Mouse (Mus musculus) thymus, postnatal 36 days (tissue): Measurements from ENCODE around the gene Meis2.

ENCODE experiments used
- DNase-seq, 2 experiments: peaks; one replicate each; pipeline ENCODE4 v3.0.0; 2022; ENCODE audit warnings: mixed read lengths in 2 of 2

The Meis2 gene

GRCm38 (mm10) chr2:115854007-115854827 lies 211.4 kb downstream of the Meis2 start:
- no peak for DNase-seq

DNA sequence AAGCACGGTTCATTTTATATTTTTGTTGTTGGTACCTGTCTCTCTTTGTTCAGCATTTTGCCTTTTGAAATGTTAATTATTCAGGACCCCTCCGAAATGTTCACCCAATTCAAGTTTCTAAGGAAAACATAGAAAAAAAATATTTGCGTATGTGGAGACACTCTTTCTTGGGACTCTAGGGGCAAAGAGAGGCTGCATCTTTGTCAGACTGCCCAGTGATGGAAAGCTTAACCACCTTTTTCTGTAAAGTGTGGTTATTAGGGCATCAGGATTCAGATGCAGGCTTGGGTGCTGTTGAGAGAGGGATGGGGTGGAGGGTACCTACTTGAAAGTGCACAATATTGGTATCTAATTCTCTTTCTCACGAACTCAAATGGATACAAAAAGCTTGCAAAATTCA lies 212.4 kb downstream of the Meis2 start:
- DNase-seq: no peak

GRCm38 (mm10) chr2:115852615-115853014 lies 213.0 kb downstream of the Meis2 start:
- no peak for DNase-seq

- DNase-seq: no peak
Observed at GRCm38 (mm10) chr2:115852109-115852508, 213.5 kb downstream of the Meis2 start.

DNA sequence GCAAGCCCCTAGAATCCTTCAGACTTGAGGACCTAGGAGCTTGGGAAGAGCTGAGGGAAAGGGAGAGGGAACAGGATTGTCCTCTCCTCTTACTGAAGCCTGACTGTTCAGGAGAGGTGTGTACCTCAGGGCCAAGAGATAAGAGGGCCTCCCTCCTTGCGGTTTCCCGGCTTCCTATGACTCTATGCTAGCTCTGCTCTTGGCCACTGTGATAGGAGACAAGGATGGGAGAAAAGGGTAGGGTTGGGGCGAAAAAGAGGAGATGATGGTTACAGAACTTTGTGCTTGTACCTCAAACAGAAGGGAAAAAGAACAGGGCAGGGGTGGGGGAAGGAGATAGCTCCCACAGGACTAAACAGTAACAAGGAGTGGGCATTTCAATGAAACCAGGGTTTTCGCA lies 214.7 kb downstream of the Meis2 start:
- DNase-seq: no peak

GRCm38 (mm10) chr2:115842821-115843220 lies 222.8 kb downstream of the Meis2 start:
- DNase-seq: no peak

DNA sequence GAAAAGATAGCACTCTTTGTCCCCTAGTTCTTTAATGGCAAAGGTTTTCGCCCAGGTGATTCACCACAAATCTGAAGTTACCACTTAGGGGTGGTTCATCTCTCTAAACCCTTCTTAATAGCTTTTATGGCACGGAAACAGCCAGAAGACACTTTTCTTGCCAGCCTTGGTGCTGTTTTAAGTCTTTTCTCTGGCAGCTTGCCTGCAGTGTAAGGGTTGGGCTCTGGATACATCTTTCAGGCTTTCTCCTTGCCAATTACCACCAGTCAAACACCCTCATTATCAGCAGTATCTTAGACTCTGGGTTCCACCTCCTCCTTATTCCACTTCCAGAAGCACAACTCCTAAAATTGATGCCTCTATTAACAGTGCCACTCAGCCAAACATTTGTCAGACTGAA lies 229.6 kb downstream of the Meis2 start:
- no peak for DNase-seq

DNA sequence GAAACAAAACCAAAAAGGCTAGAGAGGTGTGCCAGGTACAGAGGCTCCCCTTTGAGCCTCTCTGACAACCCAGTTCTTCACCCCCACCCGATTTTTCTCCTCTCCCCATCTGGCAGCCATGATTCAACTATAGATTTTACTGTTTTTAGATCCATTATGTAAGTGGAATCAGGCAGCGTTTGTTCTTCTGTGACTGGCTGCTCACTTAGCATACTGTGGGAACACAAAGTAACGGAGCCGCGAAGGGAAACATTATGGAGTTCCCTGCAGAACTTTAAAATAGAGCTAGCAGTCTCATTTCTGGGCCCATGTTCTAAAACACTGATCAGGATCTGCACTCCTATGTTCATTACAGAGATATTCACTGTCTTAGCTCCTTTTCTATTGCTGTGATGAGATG lies 243.3 kb downstream of the Meis2 start:
- no peak for DNase-seq

GRCm38 (mm10) chr2:115817959-115818358 lies 247.7 kb downstream of the Meis2 start:
- DNase-seq: no peak

GRCm38 (mm10) chr2:115813721-115814120 lies 251.9 kb downstream of the Meis2 start:
- DNase-seq: no peak

DNA sequence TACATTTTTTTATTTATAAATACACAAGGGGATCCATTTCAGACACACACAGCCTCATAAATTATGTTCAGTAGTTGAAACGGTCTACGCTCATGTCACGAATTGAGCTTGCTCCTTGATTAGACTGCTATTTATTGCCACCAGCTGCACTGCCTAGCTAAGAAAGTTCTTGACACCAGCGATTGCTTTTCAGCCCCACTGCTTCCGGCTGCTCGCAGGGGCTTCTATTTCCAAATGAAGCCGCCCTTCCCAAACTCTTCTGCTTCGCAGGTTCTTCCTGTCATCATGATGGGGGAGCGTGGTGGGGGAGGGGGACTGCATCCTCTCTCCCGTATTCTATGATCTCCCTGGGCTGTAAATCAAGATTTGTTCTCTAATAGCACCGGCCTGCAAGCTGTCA lies 252.3 kb downstream of the Meis2 start:
- no peak for DNase-seq
